Mouse (Mus musculus): ENCODE results near the gene Tceal9. TPM values are rescaled to one million over a fixed set of nuclear protein-coding genes. Genes with fewer than 3 reads are reported as not detected.
"Not testable (repeated sequence)": the region's sequence is repeated elsewhere in the genome, so short reads cannot be mapped to it uniquely, and the experiment has no call there.

The Tceal9 gene
- polyA plus RNA-seq, 1 experiment from 2014 or later: 408 TPM

- H3K27ac ChIP-seq (ENCODE audit: low read depth, low read length): no peak overlapping the region
- peaks cover 2% of the 10 kb centered on the region; the same call in 1 of the 2 replicates for H3K27me3 ChIP-seq (ENCODE audit: control insufficient read depth, insufficient read depth, low read length)
- WGBS: 85% methylated on average over 5 of the region's 5 CpGs
- no peaks in the 10 kb centered on the region for H3K4me1 ChIP-seq (replicated peaks; ENCODE audit: control insufficient read depth, insufficient read depth, low read length)
- no peaks in the 10 kb centered on the region for H3K36me3 ChIP-seq (ENCODE audit: control insufficient read depth, insufficient read depth, low read length)
- H3K9me3 ChIP-seq (ENCODE audit: control insufficient read depth, low read length): no peaks in the 10 kb centered on the region
- H3K9ac ChIP-seq (ENCODE audit: low read length): no peak overlapping the region
- ATAC-seq (replicated peaks; ENCODE audit: low FRiP score): no peak
- H3K4me2 ChIP-seq (ENCODE audit: low read depth, low read length, severe bottlenecking): no peak overlapping the region
- H3K4me3 ChIP-seq (ENCODE audit: low read depth, low read length): no peak overlapping the region
- no peak for DNase-seq (ENCODE audit: low spot score)
Observed at GRCm38 (mm10) chrX:136267720-136268119, 22.8 kb downstream of the Tceal9 start.

GRCm38 (mm10) chrX:136268173-136268572 is 23.3 kb downstream of the Tceal9 start:
- no peak for ATAC-seq (replicated peaks; ENCODE audit: low FRiP score)
- Histone ChIP-seq H3K27me3 (ENCODE audit: control insufficient read depth, insufficient read depth, low read length) (peaks cover 2% of the 10 kb centered on the region; the same call in 1 of the 2 replicates), H3K4me3 (ENCODE audit: low read depth, low read length) (no peak overlapping the region), H3K36me3 (ENCODE audit: control insufficient read depth, insufficient read depth, low read length) (no peaks in the 10 kb centered on the region), H3K27ac (ENCODE audit: low read depth, low read length) (no peak overlapping the region), H3K4me1 (replicated peaks; ENCODE audit: control insufficient read depth, insufficient read depth, low read length) (no peaks in the 10 kb centered on the region), H3K9ac (ENCODE audit: low read length) (no peak overlapping the region), H3K4me2 (ENCODE audit: low read depth, low read length, severe bottlenecking) (no peak overlapping the region), H3K9me3 (ENCODE audit: control insufficient read depth, low read length) (no peaks in the 10 kb centered on the region)
- 84% methylated on average over 4 of the region's 4 CpGs for WGBS
- no peak for DNase-seq (ENCODE audit: low spot score)

- H3K4me2 ChIP-seq (ENCODE audit: low read depth, low read length, severe bottlenecking): peak within 1 kb of the TSS; percentile 42; the same call in 1 of the 2 replicates
- DNase-seq (ENCODE audit: low spot score); H3K27ac ChIP-seq (ENCODE audit: low read depth, low read length); H3K4me1 ChIP-seq (replicated peaks; ENCODE audit: control insufficient read depth, insufficient read depth, low read length); H3K27me3 ChIP-seq (ENCODE audit: control insufficient read depth, insufficient read depth, low read length); H3K9me3 ChIP-seq (ENCODE audit: control insufficient read depth, low read length); H3K36me3 ChIP-seq (ENCODE audit: control insufficient read depth, insufficient read depth, low read length): not testable (repeated sequence)
- peak within 1 kb of the TSS; percentile 37 for H3K9ac ChIP-seq (ENCODE audit: low read length)
- WGBS: 68% methylated on average over 4 of the region's 30 CpGs
- H3K4me3 ChIP-seq (ENCODE audit: low read depth, low read length): peak within 1 kb of the TSS; percentile 36
- peak; percentile 98 for ATAC-seq (replicated peaks; ENCODE audit: low FRiP score)
Observed at GRCm38 (mm10) chrX:136269743-136270392, 25.0 kb downstream of the Tceal9 start, which contains the start of gene Bex3. TSS of gene Bex3 (plus strand) at chrX:136270253.

GRCm38 (mm10) chrX:136270393-136271111 is 25.7 kb downstream of the Tceal9 start:
- H3K9me3 ChIP-seq (ENCODE audit: control insufficient read depth, low read length); H3K27ac ChIP-seq (ENCODE audit: low read depth, low read length); H3K4me1 ChIP-seq (replicated peaks; ENCODE audit: control insufficient read depth, insufficient read depth, low read length); H3K27me3 ChIP-seq (ENCODE audit: control insufficient read depth, insufficient read depth, low read length); H3K36me3 ChIP-seq (ENCODE audit: control insufficient read depth, insufficient read depth, low read length): not testable (repeated sequence)
- ATAC-seq (replicated peaks; ENCODE audit: low FRiP score) (peak; percentile 57), DNase-seq (ENCODE audit: low spot score) (peak; percentile 57)
- WGBS: 16% methylated on average over 20 of the region's 60 CpGs
- Histone ChIP-seq H3K9ac (ENCODE audit: low read length) (peak overlapping the region; percentile 37), H3K4me3 (ENCODE audit: low read depth, low read length) (peak overlapping the region; percentile 36), H3K4me2 (ENCODE audit: low read depth, low read length, severe bottlenecking) (peak overlapping the region; percentile 42; the same call in 1 of the 2 replicates)

- no peak overlapping the region for H3K4me3 ChIP-seq (ENCODE audit: low read depth, low read length)
- H3K36me3 ChIP-seq (ENCODE audit: control insufficient read depth, insufficient read depth, low read length): no peaks in the 10 kb centered on the region
- no peaks in the 10 kb centered on the region; the same call in 1 of the 2 replicates for H3K4me1 ChIP-seq (replicated peaks; ENCODE audit: control insufficient read depth, insufficient read depth, low read length)
- no peak overlapping the region for H3K9ac ChIP-seq (ENCODE audit: low read length)
- H3K9me3 ChIP-seq (ENCODE audit: control insufficient read depth, low read length): no peaks in the 10 kb centered on the region
- no peak overlapping the region; the same call in 1 of the 2 replicates for H3K4me2 ChIP-seq (ENCODE audit: low read depth, low read length, severe bottlenecking)
- H3K27me3 ChIP-seq (ENCODE audit: control insufficient read depth, insufficient read depth, low read length): peaks cover 4% of the 10 kb centered on the region
- H3K27ac ChIP-seq (ENCODE audit: low read depth, low read length): peak overlapping the region; percentile 39; the same call in 1 of the 2 replicates
- no peak for ATAC-seq (replicated peaks; ENCODE audit: low FRiP score)
- no peak for DNase-seq (ENCODE audit: low spot score)
- WGBS: 22% methylated on average over 3 of the region's 3 CpGs
Observed at GRCm38 (mm10) chrX:136274542-136274941, 29.7 kb downstream of the Tceal9 start.

- no peaks in the 10 kb centered on the region for H3K36me3 ChIP-seq (ENCODE audit: control insufficient read depth, insufficient read depth, low read length)
- H3K27ac ChIP-seq (ENCODE audit: low read depth, low read length): no peak overlapping the region
- H3K9ac ChIP-seq (ENCODE audit: low read length): no peak overlapping the region
- H3K4me2 ChIP-seq (ENCODE audit: low read depth, low read length, severe bottlenecking): no peak overlapping the region
- 21% methylated on average over 3 of the region's 3 CpGs for WGBS
- H3K4me3 ChIP-seq (ENCODE audit: low read depth, low read length): no peak overlapping the region
- H3K27me3 ChIP-seq (ENCODE audit: control insufficient read depth, insufficient read depth, low read length): peaks cover 6% of the 10 kb centered on the region
- no peaks in the 10 kb centered on the region for H3K9me3 ChIP-seq (ENCODE audit: control insufficient read depth, low read length)
- no peaks in the 10 kb centered on the region; the same call in 1 of the 2 replicates for H3K4me1 ChIP-seq (replicated peaks; ENCODE audit: control insufficient read depth, insufficient read depth, low read length)
- peak; percentile 63; the same call in 1 of the 2 replicates for ATAC-seq (replicated peaks; ENCODE audit: low FRiP score)
- DNase-seq (ENCODE audit: low spot score): no peak
Observed at GRCm38 (mm10) chrX:136275386-136275785, 30.5 kb downstream of the Tceal9 start.

- ATAC-seq (replicated peaks; ENCODE audit: low FRiP score) (no peak), DNase-seq (ENCODE audit: low spot score) (no peak)
- H3K4me3 ChIP-seq (ENCODE audit: low read depth, low read length): no peak overlapping the region
- no peak overlapping the region for H3K27ac ChIP-seq (ENCODE audit: low read depth, low read length)
- H3K9me3 ChIP-seq (ENCODE audit: control insufficient read depth, low read length): no peaks in the 10 kb centered on the region
- peaks cover 4% of the 10 kb centered on the region for H3K27me3 ChIP-seq (ENCODE audit: control insufficient read depth, insufficient read depth, low read length)
- 79% methylated on average over 7 of the region's 7 CpGs for WGBS
- H3K9ac ChIP-seq (ENCODE audit: low read length): no peak overlapping the region
- no peak overlapping the region for H3K4me2 ChIP-seq (ENCODE audit: low read depth, low read length, severe bottlenecking)
- no peaks in the 10 kb centered on the region; the same call in 1 of the 2 replicates for H3K4me1 ChIP-seq (replicated peaks; ENCODE audit: control insufficient read depth, insufficient read depth, low read length)
- no peaks in the 10 kb centered on the region for H3K36me3 ChIP-seq (ENCODE audit: control insufficient read depth, insufficient read depth, low read length)
Observed at GRCm38 (mm10) chrX:136277577-136277976, 32.7 kb downstream of the Tceal9 start.

GRCm38 (mm10) chrX:136278401-136278800 is 33.5 kb downstream of the Tceal9 start:
- Histone ChIP-seq H3K4me3 (ENCODE audit: low read depth, low read length) (no peak overlapping the region), H3K27ac (ENCODE audit: low read depth, low read length) (no peak overlapping the region), H3K9ac (ENCODE audit: low read length) (no peak overlapping the region), H3K27me3 (ENCODE audit: control insufficient read depth, insufficient read depth, low read length) (peaks cover 4% of the 10 kb centered on the region; the same call in 1 of the 2 replicates), H3K9me3 (ENCODE audit: control insufficient read depth, low read length) (no peaks in the 10 kb centered on the region), H3K36me3 (ENCODE audit: control insufficient read depth, insufficient read depth, low read length) (no peaks in the 10 kb centered on the region), H3K4me1 (replicated peaks; ENCODE audit: control insufficient read depth, insufficient read depth, low read length) (no peaks in the 10 kb centered on the region; the same call in 1 of the 2 replicates), H3K4me2 (ENCODE audit: low read depth, low read length, severe bottlenecking) (no peak overlapping the region)
- ATAC-seq (replicated peaks; ENCODE audit: low FRiP score): no peak
- no peak for DNase-seq (ENCODE audit: low spot score)
